Mouse (Mus musculus) forebrain, embryonic 14.5 days (tissue): ENCODE results near the gene Zfp422. TPM values are rescaled to one million over a fixed set of nuclear protein-coding genes. Genes with fewer than 3 reads are reported as not detected.
"Not testable (repeated sequence)": the region's sequence is repeated elsewhere in the genome, so short reads cannot be mapped to it uniquely, and the experiment has no call there.

Experiments used
- ATAC-seq: fragments of 200-750 bp; cut with Nextera tagmentation; 2 replicates; pipeline ENCODE4 v1.8.0; 2017; ENCODE audit warnings: mild to moderate bottlenecking, moderate library complexity
- DNase-seq: peaks from one replicate; pipeline ENCODE4 v3.0.0-alpha.2; 2015; ENCODE audit warnings: low spot score
- H3K27ac ChIP-seq: fragments of 300-500 bp; sonication (generic); 2 replicates; pipeline ENCODE4 v1.5.1; 2014; ENCODE audit warnings: low read depth, mild to moderate bottlenecking, control low read depth, low read length, moderate library complexity
- H3K27me3 ChIP-seq: fragments of 300-500 bp; sonication (generic); replicated peaks from 2 replicates; pipeline ENCODE4 v1.6.1; 2014; ENCODE audit warnings: low read length, control low read depth, mixed read lengths; ENCODE audit not compliant: control insufficient read depth, insufficient read depth
- H3K36me3 ChIP-seq: fragments of 300-500 bp; sonication (generic); 2 replicates; pipeline ENCODE4 v1.6.1; 2014; ENCODE audit warnings: low read length, control low read depth; ENCODE audit not compliant: control insufficient read depth, insufficient read depth
- H3K4me1 ChIP-seq: fragments of 300-500 bp; sonication (generic); 2 replicates; pipeline ENCODE4 v1.6.1; 2014; ENCODE audit warnings: antibody characterized with exemption, low read length, control low read depth; ENCODE audit not compliant: control insufficient read depth, insufficient read depth
- H3K4me2 ChIP-seq: fragments of 300-500 bp; sonication (generic); 2 replicates; pipeline ENCODE4 v1.6.1; 2014; ENCODE audit warnings: mild to moderate bottlenecking, control low read depth, low read length
- H3K4me3 ChIP-seq: fragments of 300-500 bp; sonication (generic); 2 replicates; pipeline ENCODE4 v1.5.1; 2014; ENCODE audit warnings: low read depth, low read length, control low read depth
- H3K9ac ChIP-seq: fragments of 300-500 bp; sonication (generic); 2 replicates; pipeline ENCODE4 v1.6.1; 2014; ENCODE audit warnings: mild to moderate bottlenecking, low read length, control low read depth, moderate library complexity
- H3K9me3 ChIP-seq: fragments of 300-500 bp; sonication (generic); replicated peaks from 2 replicates; pipeline ENCODE4 v1.6.1; 2016; ENCODE audit warnings: low read length, control low read depth, mixed read lengths; ENCODE audit not compliant: control insufficient read depth
- WGBS: fragments of 180-500 bp; shearing (Covaris S2); extraction: QIAGEN DNeasy Blood & Tissue Kit; methylation state at CpG from one replicate; pipeline ENCODE4 v1.1.7; 2014; 5-methylcytosine and 5-hydroxymethylcytosine counted together
- polyA plus RNA-seq: library from polyadenylated mRNA; unstranded; fragments of >200 nt; fragmentation: Nextera tagmentation; extraction: Ambion mirVana; gene quantifications from 2 replicates; pipeline ENCODE4 v1.2.1, GENCODE M21; 2014

Gene Zfp422
- polyA plus RNA-seq, 1 experiment from 2014 or later: 271 TPM

- Histone ChIP-seq H3K4me1 (peaks cover 9% of the 10 kb centered on the region; the same call in 1 of the 2 replicates), H3K36me3 (peaks cover 24% of the 10 kb centered on the region), H3K9me3 (no peaks in the 10 kb centered on the region), H3K4me2 (peak overlapping the region; percentile 69), H3K27me3 (no peaks in the 10 kb centered on the region), H3K4me3 (peak overlapping the region; percentile 87), H3K27ac (peak overlapping the region; percentile 92), H3K9ac (peak overlapping the region; percentile 99)
- ATAC-seq: no peak
- 11% methylated on average over 9 of the region's 9 CpGs for WGBS
- peak; percentile 18 for DNase-seq
These were observed 704 bp downstream of the Zfp422 start for GRCm38 (mm10) chr6:116628095-116628494.

DNA sequence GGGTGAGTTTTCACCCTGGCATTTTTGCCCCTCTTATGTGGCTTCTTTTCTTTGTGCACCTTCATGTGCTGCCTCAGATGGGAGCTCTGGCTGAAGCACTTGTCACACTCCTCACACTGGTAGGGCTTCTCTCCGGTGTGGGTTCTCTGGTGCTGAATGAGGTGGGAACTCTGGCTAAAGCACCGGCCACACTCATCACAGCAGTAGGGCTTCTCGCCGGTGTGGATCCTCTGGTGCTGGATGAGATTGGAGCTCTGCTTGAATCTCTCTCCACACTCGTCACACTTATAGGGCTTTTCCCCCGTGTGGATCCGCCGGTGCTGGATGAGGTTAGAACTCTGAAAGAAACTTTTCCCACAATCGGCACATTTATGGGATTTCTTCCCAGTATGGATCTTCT is 2.4 kb downstream of the Zfp422 start:
- H3K4me1 ChIP-seq, H3K4me3 ChIP-seq, ATAC-seq, H3K4me2 ChIP-seq, H3K9me3 ChIP-seq, H3K27me3 ChIP-seq, DNase-seq, H3K27ac ChIP-seq, H3K9ac ChIP-seq: not testable (repeated sequence)
- peaks cover 24% of the 10 kb centered on the region for H3K36me3 ChIP-seq
- WGBS: 97% methylated on average over 9 of the region's 9 CpGs

GRCm38 (mm10) chr6:116621318-116622023 is 7.3 kb downstream of the Zfp422 start:
- no peak overlapping the region for H3K4me3 ChIP-seq
- no peak overlapping the region for H3K4me2 ChIP-seq
- ATAC-seq (no peak), DNase-seq (no peak)
- no peaks in the 10 kb centered on the region for H3K9me3 ChIP-seq
- peaks cover 18% of the 10 kb centered on the region for H3K36me3 ChIP-seq
- 75% methylated on average over 8 of the region's 8 CpGs for WGBS
- H3K27me3 ChIP-seq: no peaks in the 10 kb centered on the region
- H3K27ac ChIP-seq: no peak overlapping the region
- H3K4me1 ChIP-seq: no peaks in the 10 kb centered on the region
- no peak overlapping the region for H3K9ac ChIP-seq

DNA sequence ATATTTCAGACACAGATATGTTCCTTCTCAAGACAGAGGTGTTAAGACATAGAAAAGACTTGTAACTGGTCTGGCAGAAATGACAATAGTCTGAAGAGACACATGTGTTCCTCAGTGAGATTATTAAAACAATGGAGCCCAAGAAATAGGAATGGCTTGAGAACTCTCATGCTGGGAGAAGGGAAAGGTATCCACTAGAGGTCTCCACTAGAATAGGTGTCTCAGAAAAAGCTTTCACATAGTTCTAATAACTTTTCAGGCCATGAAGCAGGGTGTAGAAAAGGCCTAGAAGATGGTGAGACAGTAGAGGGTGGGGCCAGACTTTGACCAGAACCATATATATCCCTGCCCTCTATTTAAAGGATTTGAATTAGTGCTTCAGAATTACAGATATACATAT is 10.7 kb downstream of the Zfp422 start:
- Histone ChIP-seq H3K36me3 (no peaks in the 10 kb centered on the region), H3K4me1 (no peaks in the 10 kb centered on the region), H3K9me3 (no peaks in the 10 kb centered on the region), H3K27me3 (no peaks in the 10 kb centered on the region), H3K9ac (no peak overlapping the region), H3K4me3 (no peak overlapping the region), H3K27ac (no peak overlapping the region), H3K4me2 (no peak overlapping the region)
- ATAC-seq (no peak), DNase-seq (no peak)

- Histone ChIP-seq H3K9ac (no peak overlapping the region), H3K4me2 (no peak overlapping the region), H3K9me3 (no peaks in the 10 kb centered on the region), H3K4me3 (no peak overlapping the region), H3K27ac (no peak overlapping the region), H3K36me3 (no peaks in the 10 kb centered on the region), H3K4me1 (no peaks in the 10 kb centered on the region), H3K27me3 (no peaks in the 10 kb centered on the region)
- 91% methylated on average over 2 of the region's 2 CpGs for WGBS
- DNase-seq (no peak), ATAC-seq (no peak)
These were observed 13.1 kb downstream of the Zfp422 start for GRCm38 (mm10) chr6:116615719-116616118.

DNA sequence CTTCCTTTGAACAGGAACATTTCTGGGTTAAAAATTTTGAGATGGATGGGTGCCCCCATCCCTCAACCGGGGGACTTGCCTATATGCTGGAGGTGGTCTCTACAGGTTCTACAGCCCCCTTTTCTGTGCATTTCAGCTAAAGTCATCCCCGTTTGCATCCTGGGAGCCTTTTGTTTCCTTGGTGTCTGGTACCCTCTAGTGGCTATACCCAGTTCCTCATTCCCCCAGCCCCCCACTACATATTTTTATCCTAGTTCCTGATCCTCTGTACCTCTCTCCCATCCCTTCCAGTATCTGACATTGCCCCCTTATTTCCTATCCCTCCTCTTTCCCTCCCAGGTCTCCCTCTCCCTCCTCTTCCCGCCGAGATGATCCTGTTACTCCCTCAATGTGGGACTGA is 21.6 kb downstream of the Zfp422 start:
- H3K27me3 ChIP-seq: no peaks in the 10 kb centered on the region
- no peak overlapping the region for H3K4me2 ChIP-seq
- H3K9me3 ChIP-seq: no peaks in the 10 kb centered on the region
- H3K27ac ChIP-seq: no peak overlapping the region
- ATAC-seq (no peak), DNase-seq (no peak)
- WGBS: 45% methylated on average over 4 of the region's 4 CpGs
- no peaks in the 10 kb centered on the region for H3K4me1 ChIP-seq
- no peaks in the 10 kb centered on the region for H3K36me3 ChIP-seq
- H3K4me3 ChIP-seq: no peak overlapping the region
- no peak overlapping the region for H3K9ac ChIP-seq

DNA sequence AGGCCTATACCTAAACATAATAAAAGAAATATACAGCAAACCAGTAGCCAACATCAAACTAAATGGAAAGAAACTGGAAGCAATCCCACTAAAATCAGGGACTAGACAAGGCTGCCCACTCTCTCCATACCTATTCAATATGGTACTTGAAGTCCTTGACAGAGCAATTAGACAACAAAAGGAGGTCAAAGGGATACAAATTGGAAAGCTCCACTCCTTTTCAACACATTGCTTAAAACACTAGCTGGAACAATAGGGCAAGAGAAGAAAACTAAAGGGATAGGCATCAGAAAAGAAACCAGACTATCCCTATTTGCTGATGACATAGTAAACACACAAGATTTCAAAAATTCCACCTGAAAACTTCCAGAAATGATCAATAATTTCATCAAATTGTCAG is 27.8 kb downstream of the Zfp422 start:
- H3K27me3 ChIP-seq, H3K4me1 ChIP-seq, H3K4me3 ChIP-seq, H3K27ac ChIP-seq, H3K9me3 ChIP-seq, ATAC-seq, H3K9ac ChIP-seq, H3K4me2 ChIP-seq, DNase-seq, H3K36me3 ChIP-seq: not testable (repeated sequence)

- H3K27ac ChIP-seq: no peak within 1 kb of the TSS
- DNase-seq (no peak), ATAC-seq (no peak)
- no peaks in the 10 kb centered on the region for H3K36me3 ChIP-seq
- no peak within 1 kb of the TSS for H3K4me3 ChIP-seq
- no peaks in the 10 kb centered on the region for H3K4me1 ChIP-seq
- H3K9me3 ChIP-seq: no peaks in the 10 kb centered on the region
- 51% methylated on average over 4 of the region's 4 CpGs for WGBS
- H3K4me2 ChIP-seq: no peak within 1 kb of the TSS
- H3K9ac ChIP-seq: no peak within 1 kb of the TSS
- H3K27me3 ChIP-seq: no peaks in the 10 kb centered on the region
These were observed 44.7 kb downstream of the Zfp422 start, which contains the start of gene Olfr215 for GRCm38 (mm10) chr6:116584095-116584494. Gene Olfr215, minus strand, starts transcription at chr6:116584195.
